Mouse (Mus musculus) megakaryocyte-erythroid progenitor cell, adult 5-6 weeks (primary cell): Measurements from ENCODE around the gene Mrpl21. TPM values are rescaled to one million over a fixed set of nuclear protein-coding genes. Genes with fewer than 3 reads are reported as not detected.

ENCODE experiments used
- ATAC-seq: replicated peaks from 2 replicates; pipeline ENCODE4 v1.8.0; 2016; ENCODE audit warnings: mild to moderate bottlenecking, inconsistent platforms; ENCODE audit not compliant: severe bottlenecking, poor library complexity, low FRiP score, low TSS enrichment
- total RNA-seq, 2 experiments: library from RNA; stranded (forward) in 1 of 2; stranded (reverse) in 1 of 2; fragments of 200-1000, 215-1000 nt in 1 of 2; fragments of >200 nt in 1 of 2; fragmentation: Nextera tagmentation in 1 of 2; gene quantifications; 2 replicates each; pipeline ENCODE4 v1.2.3; 2014 to 2017

The Mrpl21 gene
- total RNA-seq, 2 experiments from 2014 or later = 114 to 166 TPM

- peak; percentile 58 for ATAC-seq
Measured at GRCm38 (mm10) chr19:3333694-3334515, 51.2 kb downstream of the Mrpl21 start.

- peak; percentile 75 for ATAC-seq
Measured at GRCm38 (mm10) chr19:3334550-3334949, 51.8 kb downstream of the Mrpl21 start.

- ATAC-seq = no peak
Measured at GRCm38 (mm10) chr19:3335917-3336316, 53.2 kb downstream of the Mrpl21 start.

- ATAC-seq = no peak
Measured at GRCm38 (mm10) chr19:3336485-3337255, 54.0 kb downstream of the Mrpl21 start.

- no peak for ATAC-seq
Measured at GRCm38 (mm10) chr19:3339187-3339586, 56.5 kb downstream of the Mrpl21 start.

- no peak for ATAC-seq
Measured at GRCm38 (mm10) chr19:3341021-3341420, 58.3 kb downstream of the Mrpl21 start.

Other genes starting within 250 kb of the Mrpl21 start
- gene Ighmbp2, start 116 bp downstream of the Mrpl21 start, total RNA-seq (2014; fragmentation: Nextera tagmentation) = 5.5 and 8.3 TPM in 2 replicates
- gene Ighmbp2, start 116 bp downstream of the Mrpl21 start, total RNA-seq (2017) = 7.3 and 7.9 TPM in 2 replicates
- gene Cpt1a, start 39.4 kb downstream of the Mrpl21 start, total RNA-seq (2014; fragmentation: Nextera tagmentation) = 33.3 and 51.4 TPM in 2 replicates
- gene Cpt1a, start 39.4 kb downstream of the Mrpl21 start, total RNA-seq (2017) = 34.2 and 35.2 TPM in 2 replicates
- 0.74 and 3.9 TPM in 2 replicates for gene Tesmin, start 106.0 kb downstream of the Mrpl21 start, total RNA-seq (2014; fragmentation: Nextera tagmentation)
- 0.66 and 1.5 TPM in 2 replicates for gene Tesmin, start 106.0 kb downstream of the Mrpl21 start, total RNA-seq (2017)
- gene Gal, start 131.6 kb downstream of the Mrpl21 start, total RNA-seq (2014; fragmentation: Nextera tagmentation) = not detected in 2 replicates
- gene Gal, start 131.6 kb downstream of the Mrpl21 start, total RNA-seq (2017) = not detected in 2 replicates